Mouse (Mus musculus) cerebellum, postnatal 10 days (tissue): Measurements from ENCODE around the gene Sncg.
"Not testable (repeated sequence)": the region's sequence is repeated elsewhere in the genome, so short reads cannot be mapped to it uniquely, and the experiment has no call there.

Experiments
- DNase-seq, 2 experiments: peaks; one replicate each; pipeline ENCODE4 v3.0.0; 2021; ENCODE audit warnings: mixed read lengths in 2 of 2

The Sncg gene

GRCm38 (mm10) chr14:34370203-34370602 lies 4.4 kb downstream of the Sncg start:
- DNase-seq: peak; percentile 27 to 32

GRCm38 (mm10) chr14:34365147-34365507 lies 9.5 kb downstream of the Sncg start:
- DNase-seq: no peak

- not testable (repeated sequence) for DNase-seq
These were observed 10.1 kb downstream of the Sncg start for GRCm38 (mm10) chr14:34364254-34365146.

GRCm38 (mm10) chr14:34363490-34364253 lies 10.9 kb downstream of the Sncg start:
- peak; percentile 62 to 65 for DNase-seq

GRCm38 (mm10) chr14:34362726-34363445 lies 11.7 kb downstream of the Sncg start:
- DNase-seq: peak; percentile 81 to 83

GRCm38 (mm10) chr14:34362135-34362534 lies 12.5 kb downstream of the Sncg start:
- DNase-seq: no peak

GRCm38 (mm10) chr14:34360251-34360650 lies 14.3 kb downstream of the Sncg start:
- DNase-seq: no peak

GRCm38 (mm10) chr14:34359676-34360244 lies 14.8 kb downstream of the Sncg start:
- DNase-seq: no peak

- no peak for DNase-seq
These were observed 16.7 kb downstream of the Sncg start for GRCm38 (mm10) chr14:34357671-34358455.

GRCm38 (mm10) chr14:34355301-34355700 lies 19.3 kb downstream of the Sncg start, which contains the start of gene Fam25c:
Gene Fam25c (minus strand): TSS chr14:34355433.
- no peak for DNase-seq

- no peak for DNase-seq
These were observed 20.1 kb downstream of the Sncg start for GRCm38 (mm10) chr14:34354456-34354855.

- DNase-seq: no peak
These were observed 21.3 kb downstream of the Sncg start for GRCm38 (mm10) chr14:34353326-34353725.

- no peak for DNase-seq
These were observed 22.1 kb downstream of the Sncg start for GRCm38 (mm10) chr14:34352523-34352922.

GRCm38 (mm10) chr14:34351660-34352059 lies 22.9 kb downstream of the Sncg start:
- no peak for DNase-seq

- no peak for DNase-seq
These were observed 25.6 kb downstream of the Sncg start for GRCm38 (mm10) chr14:34349007-34349406.

- no peak for DNase-seq
These were observed 26.3 kb downstream of the Sncg start for GRCm38 (mm10) chr14:34348301-34348700.

- no peak for DNase-seq
These were observed 27.5 kb downstream of the Sncg start for GRCm38 (mm10) chr14:34347084-34347483.

GRCm38 (mm10) chr14:34345771-34346566 lies 28.6 kb downstream of the Sncg start:
- no peak for DNase-seq

- peak in 1 of 2 experiments; percentile 18 for DNase-seq
These were observed 30.2 kb downstream of the Sncg start for GRCm38 (mm10) chr14:34344361-34344760.

- DNase-seq: no peak
These were observed 31.5 kb downstream of the Sncg start for GRCm38 (mm10) chr14:34343078-34343477.

GRCm38 (mm10) chr14:34341993-34342392 lies 32.6 kb downstream of the Sncg start:
- DNase-seq: no peak
